Mouse (Mus musculus) forebrain, embryonic 14.5 days (tissue): ENCODE results near the gene 1700042G07Rik. TPM values are rescaled to one million over a fixed set of nuclear protein-coding genes. Genes with fewer than 3 reads are reported as not detected.

ENCODE experiments used
- ATAC-seq: fragments of 200-750 bp; cut with Nextera tagmentation; 2 replicates; pipeline ENCODE4 v1.8.0; 2017; ENCODE audit warnings: mild to moderate bottlenecking, moderate library complexity
- DNase-seq: peaks from one replicate; pipeline ENCODE4 v3.0.0-alpha.2; 2015; ENCODE audit warnings: low spot score
- H3K27ac ChIP-seq: fragments of 300-500 bp; sonication (generic); 2 replicates; pipeline ENCODE4 v1.5.1; 2014; ENCODE audit warnings: low read depth, mild to moderate bottlenecking, control low read depth, low read length, moderate library complexity
- H3K27me3 ChIP-seq: fragments of 300-500 bp; sonication (generic); replicated peaks from 2 replicates; pipeline ENCODE4 v1.6.1; 2014; ENCODE audit warnings: low read length, control low read depth, mixed read lengths; ENCODE audit not compliant: control insufficient read depth, insufficient read depth
- H3K36me3 ChIP-seq: fragments of 300-500 bp; sonication (generic); 2 replicates; pipeline ENCODE4 v1.6.1; 2014; ENCODE audit warnings: low read length, control low read depth; ENCODE audit not compliant: control insufficient read depth, insufficient read depth
- H3K4me1 ChIP-seq: fragments of 300-500 bp; sonication (generic); 2 replicates; pipeline ENCODE4 v1.6.1; 2014; ENCODE audit warnings: antibody characterized with exemption, low read length, control low read depth; ENCODE audit not compliant: control insufficient read depth, insufficient read depth
- H3K4me2 ChIP-seq: fragments of 300-500 bp; sonication (generic); 2 replicates; pipeline ENCODE4 v1.6.1; 2014; ENCODE audit warnings: mild to moderate bottlenecking, control low read depth, low read length
- H3K4me3 ChIP-seq: fragments of 300-500 bp; sonication (generic); 2 replicates; pipeline ENCODE4 v1.5.1; 2014; ENCODE audit warnings: low read depth, low read length, control low read depth
- H3K9ac ChIP-seq: fragments of 300-500 bp; sonication (generic); 2 replicates; pipeline ENCODE4 v1.6.1; 2014; ENCODE audit warnings: mild to moderate bottlenecking, low read length, control low read depth, moderate library complexity
- H3K9me3 ChIP-seq: fragments of 300-500 bp; sonication (generic); replicated peaks from 2 replicates; pipeline ENCODE4 v1.6.1; 2016; ENCODE audit warnings: low read length, control low read depth, mixed read lengths; ENCODE audit not compliant: control insufficient read depth
- WGBS: fragments of 180-500 bp; shearing (Covaris S2); extraction: QIAGEN DNeasy Blood & Tissue Kit; methylation state at CpG from one replicate; pipeline ENCODE4 v1.1.7; 2014; 5-methylcytosine and 5-hydroxymethylcytosine counted together
- polyA plus RNA-seq: library from polyadenylated mRNA; unstranded; fragments of >200 nt; fragmentation: Nextera tagmentation; extraction: Ambion mirVana; gene quantifications from 2 replicates; pipeline ENCODE4 v1.2.1, GENCODE M21; 2014

Gene 1700042G07Rik
- polyA plus RNA-seq, 1 experiment from 2014 or later, result not detected

DNA sequence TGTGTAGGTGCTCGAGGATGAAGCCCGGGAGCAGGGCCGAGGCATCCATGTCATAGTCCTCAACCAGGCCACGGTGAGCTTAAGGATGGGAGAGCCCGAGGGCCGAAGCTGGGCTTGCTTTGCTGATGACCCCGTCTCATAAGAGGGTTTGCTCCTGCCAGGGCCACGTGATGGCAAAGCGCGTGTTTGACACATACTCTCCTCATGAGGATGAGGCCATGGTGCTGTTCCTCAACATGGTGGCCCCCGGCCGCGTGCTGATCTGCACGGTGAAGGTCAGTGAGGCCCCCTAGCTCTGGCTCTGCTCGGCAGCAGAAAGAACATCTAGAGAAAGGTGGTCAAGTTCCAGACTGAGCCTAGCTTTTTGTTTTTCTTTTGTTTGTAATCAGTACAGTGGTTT lies 20.5 kb upstream of the 1700042G07Rik start:
- H3K4me3 ChIP-seq, result no peak overlapping the region
- no peak for ATAC-seq
- H3K27me3 ChIP-seq, result no peaks in the 10 kb centered on the region
- H3K4me1 ChIP-seq, result peaks cover 4% of the 10 kb centered on the region; the same call in 1 of the 2 replicates
- DNase-seq, result no peak
- 96% methylated on average over 15 of the region's 15 CpGs for WGBS
- peaks cover 57% of the 10 kb centered on the region for H3K36me3 ChIP-seq
- H3K9me3 ChIP-seq, result no peaks in the 10 kb centered on the region
- H3K27ac ChIP-seq, result no peak overlapping the region
- no peak overlapping the region for H3K4me2 ChIP-seq
- H3K9ac ChIP-seq, result no peak overlapping the region

DNA sequence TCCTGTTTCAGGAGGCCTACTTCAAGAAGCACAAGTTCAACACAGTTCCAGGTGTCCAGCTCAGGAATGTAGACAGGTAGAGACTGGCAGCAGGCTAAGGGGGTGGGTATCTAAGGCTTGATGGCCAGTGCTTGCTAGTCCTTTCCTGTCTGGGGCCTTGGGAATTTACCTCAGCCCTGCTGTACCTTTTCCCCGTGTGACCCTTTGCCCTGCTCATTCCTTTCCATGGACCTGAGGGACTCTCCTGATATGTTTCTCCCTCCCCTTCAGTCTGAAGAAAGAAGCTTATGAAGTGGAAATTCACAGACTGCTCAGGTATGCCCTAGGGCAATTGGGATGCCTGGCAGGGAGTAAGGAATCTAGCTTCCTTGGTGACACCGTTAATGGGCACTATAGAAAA lies 15.3 kb upstream of the 1700042G07Rik start:
- no peak overlapping the region for H3K4me3 ChIP-seq
- 88% methylated on average over 2 of the region's 2 CpGs for WGBS
- no peak for ATAC-seq
- no peaks in the 10 kb centered on the region for H3K9me3 ChIP-seq
- H3K36me3 ChIP-seq, result peaks cover 65% of the 10 kb centered on the region
- no peak for DNase-seq
- no peaks in the 10 kb centered on the region for H3K4me1 ChIP-seq
- no peak overlapping the region for H3K9ac ChIP-seq
- no peak overlapping the region for H3K4me2 ChIP-seq
- H3K27me3 ChIP-seq, result no peaks in the 10 kb centered on the region
- no peak overlapping the region for H3K27ac ChIP-seq

DNA sequence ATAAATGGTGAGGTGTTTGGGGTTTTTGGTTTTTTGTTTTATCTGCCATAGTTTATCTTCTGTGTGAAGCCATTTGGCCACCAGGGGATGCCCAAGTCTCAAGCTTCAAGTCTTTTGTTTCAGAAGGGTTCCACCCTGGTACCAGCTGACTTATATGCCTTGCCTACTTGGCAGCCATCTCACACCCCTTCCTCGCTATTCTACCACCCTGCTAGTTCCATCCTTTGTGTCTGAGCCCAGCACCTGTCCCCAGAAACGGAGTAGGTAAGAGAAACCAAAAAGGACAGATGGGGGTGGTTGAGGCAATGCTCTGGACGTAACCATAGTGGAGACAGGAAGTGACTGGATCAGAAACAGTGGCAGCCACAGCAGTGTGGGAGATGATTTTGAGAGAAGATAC lies 13.3 kb upstream of the 1700042G07Rik start:
- 69% methylated on average over 3 of the region's 3 CpGs for WGBS
- no peak overlapping the region for H3K4me2 ChIP-seq
- peaks cover 46% of the 10 kb centered on the region for H3K36me3 ChIP-seq
- no peak overlapping the region for H3K4me3 ChIP-seq
- H3K27ac ChIP-seq, result no peak overlapping the region
- peak; percentile 64 for ATAC-seq
- H3K27me3 ChIP-seq, result no peaks in the 10 kb centered on the region
- no peaks in the 10 kb centered on the region for H3K9me3 ChIP-seq
- H3K4me1 ChIP-seq, result no peaks in the 10 kb centered on the region
- no peak overlapping the region for H3K9ac ChIP-seq
- DNase-seq, result peak; percentile 73

DNA sequence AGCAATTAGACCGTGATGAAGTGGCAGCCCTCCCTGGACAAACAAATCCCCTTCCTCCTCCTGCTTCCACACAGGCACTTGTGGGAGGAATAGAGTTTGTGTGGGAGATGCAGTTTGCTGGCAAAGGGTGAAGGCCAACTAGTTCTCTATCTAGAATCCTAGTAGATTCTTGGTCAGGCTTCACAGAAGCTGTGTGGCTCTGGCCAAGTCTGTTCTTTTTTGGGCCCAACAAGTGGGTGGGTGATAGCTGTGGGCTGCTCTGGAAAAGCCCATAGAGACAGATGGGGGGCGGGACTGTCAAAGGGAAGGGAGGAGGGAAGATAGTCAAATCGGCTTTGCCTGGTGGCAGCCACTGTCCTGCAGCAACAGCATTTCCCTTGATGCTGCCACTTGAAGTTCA lies 12.4 kb upstream of the 1700042G07Rik start:
- Histone ChIP-seq H3K4me3 (no peak overlapping the region), H3K36me3 (peaks cover 38% of the 10 kb centered on the region), H3K4me1 (no peaks in the 10 kb centered on the region), H3K4me2 (no peak overlapping the region), H3K27me3 (no peaks in the 10 kb centered on the region), H3K9me3 (no peaks in the 10 kb centered on the region), H3K9ac (no peak overlapping the region), H3K27ac (no peak overlapping the region)
- no peak for DNase-seq
- 79% methylated on average over 3 of the region's 3 CpGs for WGBS
- no peak for ATAC-seq

DNA sequence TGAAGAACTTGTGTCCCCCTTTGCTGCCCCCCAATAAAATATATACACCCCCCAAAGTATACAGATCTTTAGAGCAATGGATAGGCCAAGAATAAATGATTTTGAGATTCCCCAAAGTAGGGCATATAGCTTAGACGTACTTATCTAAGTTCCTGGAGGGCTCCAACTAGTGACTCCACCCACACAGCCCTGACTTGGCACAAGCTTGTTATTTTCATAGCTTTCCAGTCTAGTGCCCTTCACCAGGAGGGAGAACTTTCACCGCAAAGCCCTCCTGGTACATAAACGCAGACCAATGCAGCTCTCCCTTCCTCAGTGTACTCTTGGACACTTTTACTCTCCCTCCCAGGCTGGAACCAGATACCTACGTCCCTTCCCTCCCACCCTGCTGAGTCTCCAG lies 11.0 kb upstream of the 1700042G07Rik start:
- no peak overlapping the region for H3K27ac ChIP-seq
- no peaks in the 10 kb centered on the region for H3K9me3 ChIP-seq
- H3K4me1 ChIP-seq, result no peaks in the 10 kb centered on the region
- WGBS, result 82% methylated on average over 4 of the region's 4 CpGs
- ATAC-seq (no peak), DNase-seq (no peak)
- H3K9ac ChIP-seq, result no peak overlapping the region
- no peaks in the 10 kb centered on the region for H3K27me3 ChIP-seq
- H3K4me3 ChIP-seq, result no peak overlapping the region
- H3K4me2 ChIP-seq, result no peak overlapping the region
- peaks cover 24% of the 10 kb centered on the region for H3K36me3 ChIP-seq

DNA sequence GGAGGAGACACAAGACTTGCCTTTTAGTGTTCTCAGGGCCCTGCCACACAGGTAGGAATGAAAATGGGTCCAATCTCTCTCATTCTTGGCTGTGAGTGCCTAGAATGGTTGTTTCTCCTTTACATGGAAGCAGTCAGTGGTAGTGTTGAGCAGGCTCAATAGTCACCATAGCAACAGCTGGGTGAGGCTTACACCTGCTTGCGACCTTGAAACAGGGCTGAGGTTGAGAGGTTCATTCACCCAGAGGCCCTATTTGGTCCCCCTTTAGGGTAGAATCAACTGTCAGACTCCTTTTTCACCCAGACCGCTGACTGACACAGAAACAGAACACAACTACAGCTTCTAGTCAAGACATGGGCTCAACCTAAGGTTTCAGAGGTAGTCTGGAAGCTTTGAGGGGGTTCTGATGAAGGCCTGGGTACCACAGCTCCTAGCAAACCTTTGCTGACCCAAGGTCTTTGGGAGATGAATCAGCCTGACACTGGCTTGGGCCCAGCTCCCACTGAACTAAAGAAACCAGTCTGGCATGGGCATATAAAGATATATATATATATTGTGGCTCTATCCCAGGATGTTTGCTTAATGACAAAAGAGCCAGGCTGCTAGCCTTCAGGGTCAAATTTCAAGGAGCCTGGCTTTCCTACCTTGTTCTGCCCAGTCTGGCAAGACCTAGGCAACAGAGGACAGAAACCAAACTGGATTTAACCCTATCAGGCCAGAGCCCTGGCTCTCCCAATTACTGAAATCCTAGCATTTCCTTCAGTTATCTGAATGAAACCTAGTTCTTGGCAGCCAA lies 8.2 kb upstream of the 1700042G07Rik start:
- H3K27me3 ChIP-seq, result no peaks in the 10 kb centered on the region
- no peaks in the 10 kb centered on the region for H3K36me3 ChIP-seq
- no peaks in the 10 kb centered on the region for H3K4me1 ChIP-seq
- H3K4me3 ChIP-seq, result no peak overlapping the region
- 85% methylated on average over 2 of the region's 2 CpGs for WGBS
- no peaks in the 10 kb centered on the region for H3K9me3 ChIP-seq
- ATAC-seq (no peak), DNase-seq (no peak)
- no peak overlapping the region for H3K27ac ChIP-seq
- H3K4me2 ChIP-seq, result no peak overlapping the region
- no peak overlapping the region for H3K9ac ChIP-seq

DNA sequence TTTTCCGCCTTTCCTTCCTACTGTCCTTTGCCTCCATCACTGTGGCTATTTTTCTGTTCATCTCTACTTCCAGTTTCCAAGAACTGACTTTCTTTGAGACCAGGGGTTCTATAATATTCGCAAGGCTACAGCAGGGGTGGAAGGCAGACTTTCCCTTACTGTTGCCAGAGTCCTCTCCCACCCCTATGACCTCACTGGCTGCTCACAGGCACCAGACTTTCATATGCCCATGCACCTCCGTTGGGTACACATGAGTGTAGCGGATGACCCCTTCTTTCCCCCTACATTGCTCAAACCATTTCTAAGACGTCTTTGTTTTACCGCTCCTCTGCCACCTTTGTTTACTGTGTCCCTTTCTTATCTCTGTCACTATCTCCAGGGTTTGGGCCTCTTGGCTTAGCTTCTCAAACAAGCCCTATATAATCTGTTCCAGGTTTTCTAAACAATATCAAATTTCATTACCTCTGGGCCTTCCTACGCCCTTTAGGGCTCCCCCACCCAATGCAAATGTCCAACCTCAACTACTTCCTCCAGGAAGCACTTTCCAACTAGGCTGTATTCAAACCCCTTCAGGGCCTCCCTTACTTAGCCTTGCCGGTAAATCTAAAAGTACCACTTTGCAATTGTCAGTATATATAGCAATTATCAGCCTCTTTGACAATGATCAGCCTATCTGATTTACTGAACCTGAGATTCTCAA lies 7.3 kb upstream of the 1700042G07Rik start:
- H3K4me3 ChIP-seq, result no peak overlapping the region
- no peaks in the 10 kb centered on the region for H3K9me3 ChIP-seq
- no peaks in the 10 kb centered on the region for H3K36me3 ChIP-seq
- no peak overlapping the region for H3K27ac ChIP-seq
- no peak for DNase-seq
- H3K27me3 ChIP-seq, result no peaks in the 10 kb centered on the region
- 80% methylated on average over 8 of the region's 8 CpGs for WGBS
- H3K4me2 ChIP-seq, result no peak overlapping the region
- H3K4me1 ChIP-seq, result no peaks in the 10 kb centered on the region
- H3K9ac ChIP-seq, result no peak overlapping the region
- no peak for ATAC-seq

DNA sequence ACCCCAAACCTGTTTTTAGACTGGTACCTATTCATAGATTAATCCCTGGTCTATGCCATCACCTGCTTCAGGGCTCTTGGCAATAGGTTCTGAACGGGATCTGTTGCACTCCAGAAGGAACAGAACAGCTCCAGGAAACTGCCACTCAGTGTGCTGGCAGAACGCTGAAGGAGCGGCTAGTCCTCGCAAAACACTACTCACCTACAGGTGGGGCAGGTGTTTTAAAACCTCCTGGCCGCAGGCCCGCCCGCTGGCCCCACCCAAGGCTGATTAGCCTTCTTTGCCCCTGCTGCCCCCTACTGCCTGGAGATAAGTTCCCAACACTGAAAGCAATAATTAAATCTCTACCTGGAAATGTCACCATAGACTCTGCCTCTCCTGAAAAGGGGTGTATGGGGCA lies 5.8 kb upstream of the 1700042G07Rik start, which contains the start of gene Tspan1:
Gene Tspan1 (minus strand): TSS at position 198 of the 400 bp plus-strand sequence.
- Histone ChIP-seq H3K9me3 (no peaks in the 10 kb centered on the region), H3K9ac (no peak within 1 kb of the TSS)
- WGBS, result 35% methylated on average over 7 of the region's 7 CpGs

More for the DNA sequence above, 5.8 kb upstream of the 1700042G07Rik start, which contains the start of gene Tspan1:
- no peak for DNase-seq
- Histone ChIP-seq H3K4me2 (no peak within 1 kb of the TSS), H3K36me3 (no peaks in the 10 kb centered on the region), H3K27me3 (no peaks in the 10 kb centered on the region), H3K4me3 (no peak within 1 kb of the TSS), H3K27ac (no peak within 1 kb of the TSS), H3K4me1 (no peaks in the 10 kb centered on the region)
- no peak for ATAC-seq
